Mouse (Mus musculus) thymus, adult 2 months (tissue): ENCODE data around the gene Rufy2.

Source experiments
- CTCF ChIP-seq: fragments of 200-500 bp; IDR thresholded peaks from 2 replicates; pipeline ENCODE4 v1.5.1; 2012; ENCODE audit warnings: mild to moderate bottlenecking, control low read depth, low read length, moderate library complexity, borderline replicate concordance; ENCODE audit not compliant: control insufficient read depth, poor library complexity, insufficient read depth; ENCODE audit errors: extremely low read depth
- POLR2A ChIP-seq: fragments of 200-500 bp; IDR thresholded peaks from 2 replicates; pipeline ENCODE4 v1.6.1; 2012; ENCODE audit warnings: mild to moderate bottlenecking, low read length, control low read depth, moderate library complexity; ENCODE audit not compliant: control insufficient read depth, poor library complexity, insufficient read depth; ENCODE audit errors: extremely low read depth

- TF ChIP-seq CTCF, result no peak
- TF ChIP-seq POLR2A, result no peak
Measured at GRCm38 (mm10) chr10:63028396-63028795, 48.4 kb downstream of the Rufy2 start.
